Mouse (Mus musculus) MEL (cell line): ENCODE data around the gene Pex11a. TPM values are rescaled to one million over a fixed set of nuclear protein-coding genes. Genes with fewer than 3 reads are reported as not detected.

Experiments used
- DNase-seq: peaks from one replicate; pipeline ENCODE4 v3.0.0; 2011; ENCODE audit warnings: low read depth, low spot score
- H3K27ac ChIP-seq: 2 replicates; pipeline ENCODE4 v1.5.1; 2012; ENCODE audit warnings: low read depth, mild to moderate bottlenecking, control low read depth, low read length, moderate library complexity; ENCODE audit not compliant: control insufficient read depth
- H3K27me3 ChIP-seq, 2 experiments: fragments of 150-350 bp in 1 of 2; sonication (generic) in 1 of 2; 2 replicates each; pipeline ENCODE4 v1.6.1; 2012; ENCODE audit warnings: low read length in 2 of 2, mild to moderate bottlenecking in 2 of 2, improper control_type of control experiment in 1 of 2, moderate library complexity in 1 of 2; ENCODE audit not compliant: insufficient read depth in 2 of 2, control insufficient read depth in 1 of 2
- H3K36me3 ChIP-seq, 2 experiments: 2 replicates each; pipeline ENCODE4 v1.6.1; 2012 to 2014; ENCODE audit warnings: low read length in 2 of 2, improper control_type of control experiment in 1 of 2, inconsistent platforms in 1 of 2, mild to moderate bottlenecking in 1 of 2; ENCODE audit not compliant: insufficient read depth in 2 of 2, control insufficient read depth in 1 of 2
- H3K4me1 ChIP-seq, 2 experiments: fragments of 150-350 bp in 1 of 2; sonication (generic) in 1 of 2; 2 replicates each; pipeline ENCODE4 v1.6.1; 2012; ENCODE audit warnings: low read length in 2 of 2, improper control_type of control experiment in 1 of 2, mild to moderate bottlenecking in 1 of 2; ENCODE audit not compliant: insufficient read depth in 2 of 2, control insufficient read depth in 1 of 2
- H3K4me3 ChIP-seq, 2 experiments: fragments of 150-350 bp in 1 of 2; sonication (generic) in 1 of 2; 2 replicates each; pipeline ENCODE4 v1.5.1; 2012; ENCODE audit warnings: low read depth in 2 of 2, low read length in 2 of 2, mild to moderate bottlenecking in 2 of 2, moderate library complexity in 2 of 2, control low read depth in 1 of 2, improper control_type of control experiment in 1 of 2; ENCODE audit not compliant: control insufficient read depth in 1 of 2, insufficient read depth in 1 of 2
- H3K79me2 ChIP-seq: 2 replicates; pipeline ENCODE4 v1.6.1; 2012; ENCODE audit warnings: mild to moderate bottlenecking, low read length, moderate library complexity; ENCODE audit not compliant: control insufficient read depth, poor library complexity, insufficient read depth
- H3K9ac ChIP-seq: 2 replicates; pipeline ENCODE4 v1.6.1; 2012; ENCODE audit warnings: low read depth, mild to moderate bottlenecking, control low read depth, low read length, moderate library complexity; ENCODE audit not compliant: control insufficient read depth, poor library complexity, severe bottlenecking
- H3K9me3 ChIP-seq: fragments of 150-350 bp; sonication (generic); replicated peaks from 2 replicates; pipeline ENCODE4 v1.6.1; 2012; ENCODE audit warnings: mild to moderate bottlenecking, low read length, improper control_type of control experiment, moderate library complexity; ENCODE audit not compliant: insufficient read depth
- BHLHE40 ChIP-seq: IDR thresholded peaks from 2 replicates; pipeline ENCODE4 v1.6.1; 2012; ENCODE audit warnings: low read depth, mild to moderate bottlenecking, inconsistent platforms, low read length, improper control_type of control experiment, borderline replicate concordance
- CHD1 ChIP-seq: IDR thresholded peaks from 2 replicates; pipeline ENCODE4 v1.6.1; 2012; ENCODE audit warnings: low read depth, mild to moderate bottlenecking, inconsistent platforms, low read length, improper control_type of control experiment
- CHD2 ChIP-seq: IDR thresholded peaks from 2 replicates; pipeline ENCODE4 v1.6.1; 2011; ENCODE audit warnings: low read length, improper control_type of control experiment
- CTCF ChIP-seq, 3 experiments: IDR thresholded peaks in 2 of 3; conservative IDR thresholded peaks in 1 of 3; 2 replicates each; pipeline ENCODE4 v1.5.1; 2011 to 2012; ENCODE audit warnings: low read length in 3 of 3, low read depth in 2 of 3, mild to moderate bottlenecking in 2 of 3, improper control_type of control experiment in 1 of 3, inconsistent platforms in 1 of 3, mixed read lengths in 1 of 3, moderate library complexity in 1 of 3; ENCODE audit not compliant: control insufficient read depth in 1 of 3, insufficient read depth in 1 of 3, poor library complexity in 1 of 3, severe bottlenecking in 1 of 3
- E2F4 ChIP-seq: IDR thresholded peaks from 2 replicates; pipeline ENCODE4 v1.6.1; 2011; ENCODE audit warnings: low read depth, low read length, improper control_type of control experiment, borderline replicate concordance
- ETS1 ChIP-seq: IDR thresholded peaks from 2 replicates; pipeline ENCODE4 v1.6.1; 2012; ENCODE audit warnings: low read depth, mild to moderate bottlenecking, inconsistent platforms, low read length, improper control_type of control experiment, moderate library complexity
- GABPA ChIP-seq: IDR thresholded peaks from 2 replicates; pipeline ENCODE4 v1.6.1; 2012; ENCODE audit warnings: low read depth, mild to moderate bottlenecking, inconsistent platforms, low read length, improper control_type of control experiment, moderate library complexity
- GATA1 ChIP-seq: IDR thresholded peaks from 2 replicates; pipeline ENCODE4 v1.6.1; 2011; ENCODE audit warnings: low read depth, low read length, improper control_type of control experiment
- HCFC1 ChIP-seq: IDR thresholded peaks from 2 replicates; pipeline ENCODE4 v1.6.1; 2012; ENCODE audit warnings: low read depth, mild to moderate bottlenecking, inconsistent platforms, low read length, improper control_type of control experiment, moderate library complexity
- KAT2A ChIP-seq: conservative IDR thresholded peaks from 2 replicates; pipeline ENCODE4 v1.6.1; 2012; ENCODE audit warnings: low read depth, low read length, improper control_type of control experiment, inconsistent platforms
- MAFK ChIP-seq: IDR thresholded peaks from 2 replicates; pipeline ENCODE4 v1.6.1; 2011; ENCODE audit warnings: low read depth, mild to moderate bottlenecking, low read length, improper control_type of control experiment, borderline replicate concordance
- MAX ChIP-seq: IDR thresholded peaks from 2 replicates; pipeline ENCODE4 v1.6.1; 2011; ENCODE audit warnings: low read length, improper control_type of control experiment
- MAZ ChIP-seq: IDR thresholded peaks from 2 replicates; pipeline ENCODE4 v1.6.1; 2012; ENCODE audit warnings: low read depth, mild to moderate bottlenecking, inconsistent platforms, low read length, improper control_type of control experiment
- MEF2A ChIP-seq: IDR thresholded peaks from 2 replicates; pipeline ENCODE4 v1.6.1; 2014; ENCODE audit warnings: low read depth, mild to moderate bottlenecking, inconsistent platforms, low read length, improper control_type of control experiment; ENCODE audit not compliant: poor library complexity, insufficient replicate concordance, severe bottlenecking; ENCODE audit errors: extremely low read depth
- MXI1 ChIP-seq: IDR thresholded peaks from 2 replicates; pipeline ENCODE4 v1.6.1; 2011; ENCODE audit warnings: mild to moderate bottlenecking, low read depth, low read length, improper control_type of control experiment
- MYB ChIP-seq: IDR thresholded peaks from 2 replicates; pipeline ENCODE4 v1.6.1; 2011; ENCODE audit warnings: mild to moderate bottlenecking, low read depth, low read length, improper control_type of control experiment
- NELFE ChIP-seq: IDR thresholded peaks from 2 replicates; pipeline ENCODE4 v1.6.1; 2011; ENCODE audit warnings: low read depth, low read length, improper control_type of control experiment
- NRF1 ChIP-seq: IDR thresholded peaks from 2 replicates; pipeline ENCODE4 v1.6.1; 2014; ENCODE audit warnings: low read depth, mild to moderate bottlenecking, inconsistent platforms, low read length, improper control_type of control experiment, moderate library complexity; ENCODE audit not compliant: poor library complexity, insufficient read depth, severe bottlenecking
- POLR2AphosphoS2 ChIP-seq: IDR thresholded peaks from 2 replicates; pipeline ENCODE4 v1.6.1; 2011; ENCODE audit warnings: low read length, improper control_type of control experiment
- RCOR1 ChIP-seq: IDR thresholded peaks from 2 replicates; pipeline ENCODE4 v1.6.1; 2012; ENCODE audit warnings: low read depth, mild to moderate bottlenecking, inconsistent platforms, low read length, improper control_type of control experiment
- SIN3A ChIP-seq: IDR thresholded peaks from 2 replicates; pipeline ENCODE4 v1.6.1; 2012; ENCODE audit warnings: low read length, improper control_type of control experiment, inconsistent platforms
- SMC3 ChIP-seq: IDR thresholded peaks from 2 replicates; pipeline ENCODE4 v1.6.1; 2011; ENCODE audit warnings: low read depth, low read length, improper control_type of control experiment
- TBP ChIP-seq: IDR thresholded peaks from 2 replicates; pipeline ENCODE4 v1.8.0; 2011; ENCODE audit warnings: low read depth, low read length, improper control_type of control experiment
- UBTF ChIP-seq: IDR thresholded peaks from 2 replicates; pipeline ENCODE4 v1.6.1; 2012; ENCODE audit warnings: low read depth, mild to moderate bottlenecking, inconsistent platforms, low read length, improper control_type of control experiment, moderate library complexity, borderline replicate concordance; ENCODE audit not compliant: insufficient read depth
- USF1 ChIP-seq: IDR thresholded peaks from 2 replicates; pipeline ENCODE4 v1.6.1; 2014; ENCODE audit warnings: low read depth, mild to moderate bottlenecking, inconsistent platforms, low read length, improper control_type of control experiment, moderate library complexity
- ZNF384 ChIP-seq: IDR thresholded peaks from 2 replicates; pipeline ENCODE4 v1.6.1; 2012; ENCODE audit warnings: low read depth, mild to moderate bottlenecking, inconsistent platforms, low read length, improper control_type of control experiment
- polyA plus RNA-seq, 2 experiments: library from polyadenylated mRNA; stranded (reverse) in 1 of 2; unstranded in 1 of 2; fragments of >175 nt in 1 of 2; fragments of >200 nt in 1 of 2; gene quantifications; 2 replicates each; pipeline versions ENCODE4 v1.2.1 to v1.2.4; 2012; ENCODE audit warnings: low replicate concordance in 2 of 2, low read depth in 1 of 2; ENCODE audit not compliant: insufficient read length in 2 of 2, insufficient read depth in 1 of 2, missing spikeins in 1 of 2
- total RNA-seq: library from RNA; depleted of rRNA; stranded (reverse); fragments of 300-350 nt; gene quantifications from 2 replicates; pipeline ENCODE4 v1.2.3, GENCODE M21; 2012

The Pex11a gene
- total and polyA plus RNA-seq, 3 experiments = 3.9 to 8.7 TPM; not detected in 1

GRCm38 (mm10) chr7:79732622-79733021, 10.3 kb downstream of the Pex11a start, which contains the start of gene Plin1:
TSS of gene Plin1 (minus strand) at chr7:79732903.
- H3K36me3 ChIP-seq = no peaks in the 10 kb centered on the region
- H3K9me3 ChIP-seq = no peaks in the 10 kb centered on the region
- no peaks in the 10 kb centered on the region for H3K79me2 ChIP-seq
- H3K27me3 ChIP-seq = no peaks in the 10 kb centered on the region
- no peak within 1 kb of the TSS for H3K9ac ChIP-seq
- peaks cover 0 to 7% of the 10 kb centered on the region in 2 experiments; a peak in 2 of 4 replicates for H3K4me1 ChIP-seq
- no peak within 1 kb of the TSS for H3K27ac ChIP-seq
- DNase-seq = no peak
- no peak within 1 kb of the TSS for H3K4me3 ChIP-seq
- TF ChIP-seq KAT2A (no peak), RCOR1 (no peak), MYB (no peak), USF1 (no peak), MXI1 (no peak), CHD2 (no peak), NRF1 (no peak), NELFE (no peak), MAZ (no peak), ZNF384 (no peak), E2F4 (no peak), SMC3 (no peak), POLR2AphosphoS2 (no peak), HCFC1 (no peak), CHD1 (no peak), CTCF (IDR thresholded peaks at IDR 0.05 in 2 of 3, conservative IDR thresholded peaks at IDR 0.05 in 1 of 3; ENCODE audit: control insufficient read depth in 1 of 3, insufficient read depth in 1 of 3, low read depth in 2 of 3, low read length in 3 of 3, poor library complexity in 1 of 3, severe bottlenecking in 1 of 3) (no peak), BHLHE40 (no peak), ETS1 (no peak), MAFK (no peak), UBTF (no peak)

GRCm38 (mm10) chr7:79731438-79731837, 11.5 kb downstream of the Pex11a start:
- no peak overlapping the region for H3K27ac ChIP-seq
- no peak overlapping the region for H3K9ac ChIP-seq
- H3K4me3 ChIP-seq = no peak overlapping the region
- H3K9me3 ChIP-seq = no peaks in the 10 kb centered on the region
- no peak for TF ChIP-seq NRF1
- no peak for TF ChIP-seq SMC3
- no peak for TF ChIP-seq MEF2A
- no peak for TF ChIP-seq KAT2A
- no peak for TF ChIP-seq CHD2
- no peak for TF ChIP-seq ZNF384
- no peak for TF ChIP-seq GATA1
- TF ChIP-seq MAX = no peak
- TF ChIP-seq TBP = no peak
- TF ChIP-seq GABPA = no peak
- no peak for TF ChIP-seq SIN3A
- no peak for TF ChIP-seq USF1
- no peak for TF ChIP-seq MXI1
- DNase-seq = no peak
- peaks cover 0 to 12% of the 10 kb centered on the region in 2 experiments; a peak in 2 of 4 replicates for H3K4me1 ChIP-seq
- H3K27me3 ChIP-seq = no peaks in the 10 kb centered on the region
- H3K79me2 ChIP-seq = no peaks in the 10 kb centered on the region
- no peaks in the 10 kb centered on the region for H3K36me3 ChIP-seq
